Mouse (Mus musculus): Measurements from ENCODE around the gene Rbfox2. TPM values are rescaled to one million over a fixed set of nuclear protein-coding genes. Genes with fewer than 3 reads are reported as not detected.
"Not testable (repeated sequence)": the region's sequence is repeated elsewhere in the genome, so short reads cannot be mapped to it uniquely, and the experiment has no call there.

Rbfox2 gene
- polyA plus RNA-seq, 1 experiment: 18.4 TPM

- no peak for DNase-seq (ENCODE audit: low read depth, low spot score)
- 88% methylated on average over 7 of the region's 7 CpGs for WGBS
Measured at GRCm38 (mm10) chr15:77085818-77086217, 221.0 kb downstream of the Rbfox2 start.

- WGBS: 77% methylated on average over 5 of the region's 5 CpGs
- DNase-seq (ENCODE audit: low read depth, low spot score): no peak
Measured at GRCm38 (mm10) chr15:77081454-77081853, 225.3 kb downstream of the Rbfox2 start.

GRCm38 (mm10) chr15:77080684-77081254 lies 226.0 kb downstream of the Rbfox2 start:
- DNase-seq (ENCODE audit: low read depth, low spot score): no peak
- 78% methylated on average over 14 of the region's 14 CpGs for WGBS

GRCm38 (mm10) chr15:77079890-77080361 lies 226.9 kb downstream of the Rbfox2 start:
- no peak for DNase-seq (ENCODE audit: low read depth, low spot score)
- WGBS: 79% methylated on average over 11 of the region's 11 CpGs

- no peak for DNase-seq (ENCODE audit: low read depth, low spot score)
- WGBS: 93% methylated on average over 14 of the region's 14 CpGs
Measured at GRCm38 (mm10) chr15:77079256-77079822, 227.5 kb downstream of the Rbfox2 start.

GRCm38 (mm10) chr15:77078786-77079185 lies 228.0 kb downstream of the Rbfox2 start:
- no peak for DNase-seq (ENCODE audit: low read depth, low spot score)
- WGBS: 72% methylated on average over 3 of the region's 3 CpGs

- DNase-seq (ENCODE audit: low read depth, low spot score): no peak
- WGBS: 91% methylated on average over 9 of the region's 9 CpGs
Measured at GRCm38 (mm10) chr15:77077906-77078305, 228.9 kb downstream of the Rbfox2 start.

- 81% methylated on average over 3 of the region's 3 CpGs for WGBS
- no peak for DNase-seq (ENCODE audit: low read depth, low spot score)
Measured at GRCm38 (mm10) chr15:77076523-77076922, 230.3 kb downstream of the Rbfox2 start.

- DNase-seq (ENCODE audit: low read depth, low spot score): peak; percentile 39
- 38% methylated on average over 4 of the region's 4 CpGs for WGBS
Measured at GRCm38 (mm10) chr15:77072556-77073163, 234.1 kb downstream of the Rbfox2 start.

- DNase-seq (ENCODE audit: low read depth, low spot score): no peak
- 43% methylated on average over 10 of the region's 10 CpGs for WGBS
Measured at GRCm38 (mm10) chr15:77071501-77071900, 235.3 kb downstream of the Rbfox2 start.

GRCm38 (mm10) chr15:77070745-77071268 lies 236.0 kb downstream of the Rbfox2 start:
- DNase-seq (ENCODE audit: low read depth, low spot score): no peak
- 89% methylated on average over 11 of the region's 11 CpGs for WGBS

GRCm38 (mm10) chr15:77069019-77069418 lies 237.8 kb downstream of the Rbfox2 start:
- 56% methylated on average over 3 of the region's 3 CpGs for WGBS
- DNase-seq (ENCODE audit: low read depth, low spot score): no peak

GRCm38 (mm10) chr15:77068439-77068861 lies 238.4 kb downstream of the Rbfox2 start:
- 60% methylated on average over 3 of the region's 3 CpGs for WGBS
- no peak for DNase-seq (ENCODE audit: low read depth, low spot score)

- WGBS: 69% methylated on average over 6 of the region's 6 CpGs
Measured at GRCm38 (mm10) chr15:77066233-77066632, 240.6 kb downstream of the Rbfox2 start.

GRCm38 (mm10) chr15:77065259-77065852 lies 241.4 kb downstream of the Rbfox2 start:
- WGBS: 43% methylated on average over 6 of the region's 6 CpGs
- no peak for DNase-seq (ENCODE audit: low read depth, low spot score)

More at GRCm38 (mm10) chr15:77066233-77066632, 240.6 kb downstream of the Rbfox2 start:
- no peak for DNase-seq (ENCODE audit: low read depth, low spot score)

- no peak for DNase-seq (ENCODE audit: low read depth, low spot score)
Measured at GRCm38 (mm10) chr15:77062746-77063145, 244.1 kb downstream of the Rbfox2 start.

- WGBS: 50% methylated on average over 4 of the region's 4 CpGs
- not testable (repeated sequence) for DNase-seq (ENCODE audit: low read depth, low spot score)
Measured at GRCm38 (mm10) chr15:77059416-77059815, 247.4 kb downstream of the Rbfox2 start.

- DNase-seq (ENCODE audit: low read depth, low spot score): no peak
Measured at GRCm38 (mm10) chr15:77058566-77058965, 248.2 kb downstream of the Rbfox2 start.

GRCm38 (mm10) chr15:77056791-77057051 lies 250.1 kb downstream of the Rbfox2 start:
- no peak for DNase-seq (ENCODE audit: low read depth, low spot score)
- WGBS: 64% methylated on average over 3 of the region's 3 CpGs

- WGBS: 54% methylated on average over 6 of the region's 6 CpGs
- no peak for DNase-seq (ENCODE audit: low read depth, low spot score)
Measured at GRCm38 (mm10) chr15:77056001-77056790, 250.6 kb downstream of the Rbfox2 start.

Data from large intestine, adult 2 months (tissue).